Mouse (Mus musculus) CD4-positive naive resting alpha-beta T cell, adult 57 days (primary cell): ENCODE measurements around the gene Brsk2. TPM values are rescaled to one million over a fixed set of nuclear protein-coding genes. Genes with fewer than 3 reads are reported as not detected.

Source experiments
- total RNA-seq: library from RNA; stranded (reverse); gene quantifications from one replicate; pipeline ENCODE4 v1.2.4, GENCODE M21; 2023

Gene Brsk2
- not detected for total RNA-seq

DNA sequence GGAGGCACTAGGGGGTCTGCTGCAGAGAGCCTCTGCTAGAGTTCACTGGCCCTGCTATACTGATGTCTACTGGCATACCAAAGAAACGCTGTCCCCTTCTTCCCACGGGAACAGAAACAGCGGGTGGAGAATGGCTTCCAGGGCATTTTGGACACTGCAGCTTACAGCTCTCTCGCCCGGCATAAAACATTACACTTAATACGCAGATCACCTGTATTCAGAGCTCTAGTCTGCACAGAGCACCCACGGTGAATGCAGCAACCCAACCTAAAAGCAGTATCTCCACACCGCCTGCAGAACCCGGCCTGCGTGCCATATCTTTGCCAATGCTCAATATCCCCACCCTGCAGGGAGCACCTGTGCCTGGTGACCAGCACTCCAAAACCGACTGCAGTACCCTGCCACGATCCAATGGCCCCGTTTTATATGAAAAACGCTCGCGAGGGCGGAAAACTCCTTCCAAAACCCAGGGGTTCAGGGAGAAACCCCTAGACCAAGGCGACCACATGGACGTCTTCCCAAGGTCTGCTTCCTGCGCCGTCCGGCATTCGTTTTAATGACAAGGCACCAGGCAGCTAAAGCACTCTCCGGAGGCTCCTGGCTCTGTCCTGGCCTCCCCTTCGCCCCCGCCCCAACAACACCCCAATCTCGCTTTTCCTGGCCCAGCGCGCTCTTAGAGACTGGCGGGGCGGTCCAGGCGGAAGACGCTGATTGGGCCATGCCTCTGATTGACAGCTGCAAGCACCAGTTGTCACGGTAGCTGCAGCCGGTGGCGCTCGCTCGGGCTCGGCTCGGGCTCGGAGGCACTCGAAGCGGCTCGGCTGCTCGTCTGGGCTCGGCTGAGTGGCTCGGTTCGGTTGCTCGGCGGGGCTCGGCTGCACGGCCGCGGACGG lies at the start of gene Brsk2:
Gene Brsk2, plus strand, starts transcription at position 846 of the 893 bp plus-strand sequence.

GRCm38 (mm10) chr7:141918407-141918806 lies 31.1 kb upstream of the Brsk2 start, which contains the start of gene Tollip:
Gene Tollip, minus strand, starts transcription at chr7:141918507.

Other genes starting within 250 kb of the Brsk2 start
- gene Muc5ac, start 160.8 kb upstream of the Brsk2 start, total RNA-seq = not detected
- gene Muc5b, start 110.7 kb upstream of the Brsk2 start, total RNA-seq = not detected
- 56.6 TPM for gene Tollip, start 31.2 kb upstream of the Brsk2 start, total RNA-seq
- gene Mob2, start 111.3 kb downstream of the Brsk2 start, total RNA-seq = 59.4 TPM
- gene Dusp8, start 146.1 kb downstream of the Brsk2 start, total RNA-seq = 5.1 TPM
- not detected for gene Gm45618, start 171.0 kb downstream of the Brsk2 start, total RNA-seq
- gene Gm39115, start 186.3 kb downstream of the Brsk2 start, total RNA-seq = not detected
- not detected for gene Gm45337, start 194.9 kb downstream of the Brsk2 start, total RNA-seq
- gene Gm29735, start 207.4 kb downstream of the Brsk2 start, total RNA-seq = not detected
- not detected for gene Gm4553, start 216.0 kb downstream of the Brsk2 start, total RNA-seq
- gene Krtap5-2, start 226.3 kb downstream of the Brsk2 start, total RNA-seq = not detected
- gene Gm10153, start 240.6 kb downstream of the Brsk2 start, total RNA-seq = not detected